Mouse (Mus musculus) embryonic facial prominence, embryonic 15.5 days (tissue): ENCODE measurements at regions not wholly inside any gene's neighbourhood (a gene's known extent, or its start where the extent isn't known, plus 50 kb on each side); places are given as distances from the start of the nearest gene placed in this dataset. TPM values are rescaled to one million over a fixed set of nuclear protein-coding genes. Genes with fewer than 3 reads are reported as not detected.

Source experiments
- ATAC-seq: fragments of 200-750 bp; cut with Nextera tagmentation; 2 replicates; pipeline ENCODE4 v1.8.0; 2017; ENCODE audit warnings: low read depth, moderate TSS enrichment; ENCODE audit not compliant: insufficient number of reproducible peaks, low FRiP score, low TSS enrichment
- H3K27ac ChIP-seq: fragments of 300-500 bp; sonication (generic); replicated peaks from 2 replicates; pipeline ENCODE4 v1.5.1; 2015; ENCODE audit warnings: mild to moderate bottlenecking, inconsistent platforms
- H3K27me3 ChIP-seq: fragments of 300-500 bp; sonication (generic); 2 replicates; pipeline ENCODE4 v1.6.1; 2015; ENCODE audit warnings: inconsistent platforms
- H3K36me3 ChIP-seq: fragments of 300-500 bp; sonication (generic); 2 replicates; pipeline ENCODE4 v1.6.1; 2015; ENCODE audit warnings: mild to moderate bottlenecking, inconsistent platforms
- H3K4me1 ChIP-seq: fragments of 300-500 bp; sonication (generic); 2 replicates; pipeline ENCODE4 v1.6.1; 2015; ENCODE audit warnings: inconsistent platforms
- H3K4me2 ChIP-seq: fragments of 300-500 bp; sonication (generic); replicated peaks from 2 replicates; pipeline ENCODE4 v1.6.1; 2015; ENCODE audit warnings: mild to moderate bottlenecking, inconsistent platforms
- H3K4me3 ChIP-seq: fragments of 300-500 bp; sonication (generic); replicated peaks from 2 replicates; pipeline ENCODE4 v1.5.1; 2015; ENCODE audit warnings: mild to moderate bottlenecking, inconsistent platforms
- H3K9ac ChIP-seq: fragments of 300-500 bp; sonication (generic); 2 replicates; pipeline ENCODE4 v1.6.1; 2015; ENCODE audit warnings: inconsistent platforms
- H3K9me3 ChIP-seq: fragments of 300-500 bp; sonication (generic); replicated peaks from 2 replicates; pipeline ENCODE4 v1.6.1; 2016; ENCODE audit warnings: inconsistent platforms
- WGBS: fragments of 180-500 bp; shearing (Covaris S2); methylation state at CpG from one replicate; pipeline ENCODE4 v1.1.7; 2015; 5-methylcytosine and 5-hydroxymethylcytosine counted together
- microRNA-seq: library from miRNA; unstranded; fragments of <30 nt; microRNA quantifications from one replicate; pipeline ENCODE4, GENCODE M21; 2016; ENCODE audit warnings: borderline number of aligned reads

DNA sequence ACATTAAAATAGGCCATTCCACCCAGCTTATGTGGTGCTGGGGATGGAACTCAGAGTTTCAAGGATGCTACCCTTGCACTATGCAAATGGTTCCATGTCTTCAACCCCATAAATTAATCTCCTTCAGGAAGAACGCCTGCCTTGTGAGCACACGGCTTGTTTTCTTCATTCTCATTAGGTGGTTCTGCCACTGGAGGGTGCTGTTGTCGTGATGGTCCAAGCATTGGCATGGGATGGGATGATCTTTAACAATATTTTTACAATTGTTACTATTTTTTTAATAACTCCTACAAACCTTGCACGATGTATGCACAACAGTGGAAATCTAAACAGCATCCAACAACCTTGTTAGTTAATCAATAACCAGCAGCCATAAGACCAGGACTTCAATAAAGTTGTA, 185.0 kb downstream of the S1pr1 start:
- Histone ChIP-seq H3K4me3 (no peak overlapping the region), H3K27ac (no peak overlapping the region), H3K27me3 (no peaks in the 10 kb centered on the region), H3K4me1 (no peaks in the 10 kb centered on the region), H3K9ac (no peak overlapping the region), H3K9me3 (no peaks in the 10 kb centered on the region), H3K36me3 (no peaks in the 10 kb centered on the region), H3K4me2 (no peak overlapping the region)
- 47% methylated on average over 4 of the region's 4 CpGs for WGBS
- ATAC-seq, result no peak

DNA sequence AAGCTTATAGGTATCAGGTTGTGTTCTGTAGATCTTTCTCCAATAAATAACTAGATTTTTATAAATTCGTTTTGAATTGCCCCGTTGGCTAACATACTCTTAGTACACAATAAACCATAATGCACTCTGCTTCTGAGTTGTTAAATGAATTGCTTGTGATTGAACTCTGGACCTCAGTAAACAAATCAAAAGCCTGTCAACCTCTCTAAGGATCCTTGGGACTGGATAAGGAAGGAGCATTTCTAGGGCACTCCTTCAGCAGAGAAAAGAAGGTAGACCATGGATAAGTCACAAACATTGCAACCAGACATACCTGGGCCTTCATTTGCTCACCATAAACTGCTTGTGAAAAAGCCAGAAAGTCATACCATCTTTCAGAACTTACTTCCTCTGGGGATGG, 191.4 kb downstream of the S1pr1 start:
- Histone ChIP-seq H3K9me3 (no peaks in the 10 kb centered on the region), H3K4me2 (no peak overlapping the region), H3K4me3 (no peak overlapping the region), H3K27ac (no peak overlapping the region), H3K4me1 (no peaks in the 10 kb centered on the region), H3K9ac (no peak overlapping the region), H3K36me3 (no peaks in the 10 kb centered on the region), H3K27me3 (no peaks in the 10 kb centered on the region)
- 81% methylated on average over 2 of the region's 2 CpGs for WGBS
- no peak for ATAC-seq

DNA sequence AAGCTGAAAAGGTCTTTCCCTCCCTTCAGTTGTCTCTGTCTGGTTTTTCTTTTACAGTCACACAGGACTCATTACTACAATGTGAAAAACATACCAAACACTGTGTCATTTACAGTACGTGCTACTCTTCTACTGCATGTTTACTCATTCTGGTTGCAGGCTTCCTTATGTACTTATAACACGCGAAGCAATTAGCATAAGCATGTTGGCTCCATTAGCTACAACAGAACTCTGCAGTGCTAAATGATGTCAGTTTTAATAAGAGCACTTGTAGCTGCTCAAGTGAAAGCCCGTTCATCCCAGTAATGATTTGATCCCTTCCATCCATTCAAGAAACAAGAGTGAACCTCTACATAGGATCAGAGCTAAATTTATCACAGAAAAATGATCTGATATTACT, 199.2 kb downstream of the S1pr1 start:
- no peak for ATAC-seq
- Histone ChIP-seq H3K9ac (no peak overlapping the region), H3K36me3 (no peaks in the 10 kb centered on the region), H3K27ac (no peak overlapping the region), H3K27me3 (no peaks in the 10 kb centered on the region), H3K4me3 (no peak overlapping the region), H3K4me2 (no peak overlapping the region), H3K9me3 (no peaks in the 10 kb centered on the region), H3K4me1 (no peaks in the 10 kb centered on the region)
- WGBS, result 82% methylated on average over 4 of the region's 4 CpGs

DNA sequence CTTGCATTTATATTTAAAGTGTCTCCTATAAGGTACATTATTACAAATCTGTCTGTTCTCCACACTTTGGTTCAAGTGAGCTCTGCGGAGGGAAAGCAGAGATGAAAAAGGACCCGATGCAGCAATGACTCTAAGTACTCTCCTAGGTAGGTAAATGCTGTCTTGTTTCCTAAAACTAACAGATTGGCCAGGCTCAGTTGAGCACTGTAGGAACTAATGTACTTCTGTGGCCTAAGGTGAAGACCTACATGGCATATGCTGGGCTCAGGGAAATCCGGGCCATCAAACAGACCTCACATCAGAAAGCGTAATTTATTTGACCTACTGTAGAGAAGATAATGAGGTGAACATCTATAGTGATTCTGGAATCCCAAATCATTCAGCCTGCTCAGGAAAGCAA, 205.2 kb downstream of the S1pr1 start:
- Histone ChIP-seq H3K4me2 (no peak overlapping the region), H3K27me3 (no peaks in the 10 kb centered on the region), H3K36me3 (no peaks in the 10 kb centered on the region), H3K9me3 (no peaks in the 10 kb centered on the region), H3K27ac (no peak overlapping the region), H3K4me1 (no peaks in the 10 kb centered on the region), H3K4me3 (no peak overlapping the region), H3K9ac (no peak overlapping the region)
- ATAC-seq, result no peak
- WGBS, result 95% methylated on average over 4 of the region's 4 CpGs

DNA sequence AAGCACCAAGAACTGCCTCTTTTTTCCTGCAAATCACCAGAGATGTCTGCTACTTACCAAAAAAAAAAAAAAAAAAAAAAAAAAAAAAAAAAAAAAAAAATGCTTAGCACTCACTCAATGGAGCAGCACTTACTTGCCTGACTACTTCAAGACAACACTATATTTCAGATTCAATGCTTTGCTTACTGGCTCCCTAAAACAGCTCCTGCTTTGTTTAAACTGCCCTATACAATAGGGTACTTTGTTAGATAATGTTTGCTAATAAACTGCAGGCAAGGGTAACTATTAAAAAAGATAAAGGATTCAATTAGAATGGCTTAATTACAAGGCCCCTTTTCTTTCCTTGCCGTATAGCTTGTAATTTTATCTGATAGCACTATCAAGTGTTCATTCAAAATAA, 217.5 kb downstream of the S1pr1 start:
- Histone ChIP-seq H3K27me3 (no peaks in the 10 kb centered on the region), H3K9me3 (no peaks in the 10 kb centered on the region), H3K4me3 (no peak overlapping the region), H3K27ac (no peak overlapping the region), H3K36me3 (no peaks in the 10 kb centered on the region), H3K4me1 (no peaks in the 10 kb centered on the region), H3K9ac (no peak overlapping the region), H3K4me2 (no peak overlapping the region)
- no peak for ATAC-seq
- WGBS, result 37% methylated on average over 1 of the region's 1 CpGs

DNA sequence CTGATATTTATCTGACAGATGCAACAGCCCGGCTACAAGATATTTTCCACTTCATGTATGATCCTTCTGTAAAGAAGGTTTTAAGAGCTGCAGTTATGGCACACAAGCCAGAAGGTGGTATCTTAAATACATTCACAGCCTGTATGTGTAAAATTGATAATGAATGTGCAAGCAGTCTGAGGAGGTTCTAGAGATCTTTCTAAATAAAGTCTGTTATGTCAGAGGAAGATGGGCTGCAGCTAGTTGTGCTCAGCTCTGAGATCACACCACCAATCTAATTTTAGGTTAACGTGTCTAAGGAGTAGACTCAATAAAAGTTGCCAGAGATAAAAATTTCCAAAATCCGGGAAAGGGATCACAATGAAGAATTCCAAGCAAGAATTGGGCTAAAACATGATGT, 218.8 kb downstream of the S1pr1 start:
- H3K4me3 ChIP-seq, result no peak overlapping the region
- no peaks in the 10 kb centered on the region for H3K4me1 ChIP-seq
- no peak overlapping the region for H3K27ac ChIP-seq
- no peaks in the 10 kb centered on the region for H3K36me3 ChIP-seq
- no peaks in the 10 kb centered on the region for H3K9me3 ChIP-seq
- no peaks in the 10 kb centered on the region for H3K27me3 ChIP-seq
- H3K9ac ChIP-seq, result no peak overlapping the region
- no peak overlapping the region for H3K4me2 ChIP-seq
- ATAC-seq, result no peak
- WGBS, result 77% methylated on average over 3 of the region's 3 CpGs

DNA sequence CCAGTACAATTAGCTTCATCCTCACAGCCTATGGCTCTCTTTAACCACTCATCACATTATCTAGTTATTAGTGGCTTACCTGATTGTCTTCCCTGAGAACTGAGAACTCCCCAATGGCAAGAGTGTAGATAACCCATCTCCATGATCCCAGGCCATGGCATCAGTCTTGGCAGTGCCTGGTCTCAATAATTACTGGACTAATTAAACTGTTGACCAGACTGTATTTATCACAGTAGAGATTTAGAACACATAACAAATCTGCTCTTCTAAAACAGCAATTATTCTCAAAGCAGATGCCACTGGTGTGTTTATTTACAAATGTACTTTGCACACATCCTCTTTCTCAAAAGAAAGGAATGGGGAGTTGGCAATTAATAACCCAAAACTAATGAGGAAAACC, 219.2 kb downstream of the S1pr1 start:
- Histone ChIP-seq H3K36me3 (no peaks in the 10 kb centered on the region), H3K9ac (no peak overlapping the region), H3K27ac (no peak overlapping the region), H3K4me2 (no peak overlapping the region), H3K4me3 (no peak overlapping the region), H3K9me3 (no peaks in the 10 kb centered on the region), H3K27me3 (no peaks in the 10 kb centered on the region), H3K4me1 (no peaks in the 10 kb centered on the region)
- no peak for ATAC-seq

DNA sequence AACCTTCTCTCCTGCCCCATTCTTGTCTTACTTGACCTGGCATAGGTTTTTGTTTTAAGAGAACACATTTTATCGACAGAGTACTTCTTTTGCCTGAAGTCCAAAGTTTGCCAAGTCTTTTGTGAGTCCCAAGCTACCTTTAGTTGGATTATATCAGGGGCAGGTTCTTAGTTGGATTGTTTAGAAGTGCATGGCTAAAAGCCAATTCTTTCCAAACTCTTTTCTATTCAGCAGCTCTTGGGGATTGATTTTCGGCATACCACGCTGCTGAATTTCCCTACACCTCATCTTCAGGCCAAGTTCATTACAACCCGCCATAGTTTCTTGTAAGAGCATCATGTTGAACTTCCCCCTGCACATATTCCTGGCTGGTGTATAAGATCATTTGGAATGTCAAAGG, 245.9 kb downstream of the S1pr1 start:
- no peaks in the 10 kb centered on the region for H3K27me3 ChIP-seq
- H3K9ac ChIP-seq, result no peak overlapping the region
- no peak overlapping the region for H3K4me2 ChIP-seq
- no peaks in the 10 kb centered on the region for H3K4me1 ChIP-seq
- no peak overlapping the region for H3K27ac ChIP-seq
- 65% methylated on average over 4 of the region's 4 CpGs for whole genome bisulfite sequencing
- H3K36me3 ChIP-seq, result no peaks in the 10 kb centered on the region
- ATAC-seq, result no peak
- no peak overlapping the region for H3K4me3 ChIP-seq
- no peaks in the 10 kb centered on the region for H3K9me3 ChIP-seq

DNA sequence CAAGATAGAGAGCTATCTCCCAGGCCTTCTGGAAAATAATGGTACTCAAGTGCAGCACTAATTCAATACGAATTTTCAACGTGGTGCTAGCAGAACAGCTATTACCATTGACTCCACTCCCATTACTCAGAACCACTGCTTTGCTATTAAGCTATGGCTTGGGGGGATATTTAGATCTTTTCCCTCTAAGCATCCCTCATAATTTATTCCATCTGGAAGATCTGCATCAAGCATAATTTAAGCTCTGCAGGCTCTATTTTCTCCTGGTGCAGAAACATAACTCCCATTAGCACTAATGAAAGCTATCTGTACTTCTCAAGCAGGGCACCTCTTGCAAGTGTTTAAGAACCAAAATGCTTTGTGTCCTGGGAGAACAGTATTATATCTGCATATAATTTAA, 247.0 kb downstream of the S1pr1 start:
- Histone ChIP-seq H3K9ac (no peak overlapping the region), H3K9me3 (no peaks in the 10 kb centered on the region), H3K4me1 (no peaks in the 10 kb centered on the region), H3K27me3 (no peaks in the 10 kb centered on the region), H3K4me3 (no peak overlapping the region), H3K27ac (no peak overlapping the region), H3K36me3 (no peaks in the 10 kb centered on the region), H3K4me2 (no peak overlapping the region)
- ATAC-seq, result no peak
- 22% methylated on average over 2 of the region's 2 CpGs for WGBS

DNA sequence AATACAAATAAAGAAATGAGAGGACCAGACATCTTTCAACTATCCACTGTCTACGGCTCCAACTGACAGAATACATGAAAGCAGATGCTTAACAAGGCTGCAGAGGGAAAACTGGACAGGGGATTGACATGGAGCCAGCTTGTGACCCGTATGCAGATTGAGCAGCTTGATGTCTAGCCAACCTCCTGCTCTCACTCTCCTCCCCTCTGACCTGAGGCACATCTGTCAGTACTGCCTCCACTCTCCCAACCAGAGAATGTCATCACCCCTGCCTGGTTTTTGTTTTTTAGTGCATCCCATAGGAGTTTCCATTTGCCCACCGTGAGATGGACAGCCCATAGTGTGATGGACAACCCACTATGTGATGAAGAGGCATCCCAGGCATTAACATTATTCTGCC, 252.2 kb downstream of the S1pr1 start:
- Histone ChIP-seq H3K27me3 (no peaks in the 10 kb centered on the region), H3K9ac (no peak overlapping the region), H3K4me3 (no peak overlapping the region), H3K9me3 (no peaks in the 10 kb centered on the region), H3K36me3 (no peaks in the 10 kb centered on the region), H3K4me2 (no peak overlapping the region), H3K27ac (no peak overlapping the region), H3K4me1 (no peaks in the 10 kb centered on the region)
- ATAC-seq, result no peak
- 66% methylated on average over 3 of the region's 3 CpGs for WGBS

Small RNAs in the stretch of these regions (microRNA-seq; reads per million reads assigned to microRNA genes)
- not detected for gene Gm25347
